In genomic region chr12:49380442-49380841, GRCm38 (mm10) we compare ENCODE assay signal across 19 mouse cellular contexts. TPM values are rescaled to one million over a fixed set of nuclear protein-coding genes. Genes with fewer than 3 reads are reported as not detected.
DNase-seq lines count a peak whose midpoint lies in the region; ATAC-seq and TF ChIP-seq lines count a peak whose summit lies in the region.
"Had no signal": no experiment of that assay in that cellular context is flagged by ENCODE, and none has a peak within 500 bp of the region (broad histone marks: within the 10 kb centered on the region; RNA-seq: fewer than 3 reads in every experiment).

No protein-coding gene starts in this region.

- no peak overlapping the region for H3K4me3 ChIP-seq in embryonic facial prominence, embryonic 10.5 days
- peak overlapping the region; percentile 83 for H3K4me3 ChIP-seq in forebrain, postnatal 0 days (ENCODE audit: low read depth, low read length)
- no peak overlapping the region for H3K4me3 ChIP-seq in limb, embryonic 10.5 days
- H3K4me3 ChIP-seq: liver, embryonic 12.5 days; lung, embryonic 15.5 days; neural tube, embryonic 13.5 days had no signal

- 2% methylated on average over 4 of the region's 4 CpGs for WGBS in embryonic facial prominence, embryonic 10.5 days
- 3% methylated on average over 4 of the region's 4 CpGs for WGBS in forebrain, postnatal 0 days
- WGBS in limb, embryonic 10.5 days, result 1% methylated on average over 4 of the region's 4 CpGs

- H3K9me3 ChIP-seq in embryonic facial prominence, embryonic 10.5 days, result no peaks in the 10 kb centered on the region
- H3K9me3 ChIP-seq in forebrain, postnatal 0 days (ENCODE audit: low read length), result no peaks in the 10 kb centered on the region
- H3K9me3 ChIP-seq in limb, embryonic 10.5 days (replicated peaks), result no peaks in the 10 kb centered on the region
- H3K9me3 ChIP-seq: liver, embryonic 12.5 days; lung, embryonic 15.5 days; neural tube, embryonic 13.5 days had no signal

- H3K9ac ChIP-seq in forebrain, postnatal 0 days, result peak overlapping the region; percentile 99
- H3K9ac ChIP-seq: liver, embryonic 12.5 days; lung, embryonic 15.5 days; neural tube, embryonic 13.5 days had no signal

- peaks cover 14% of the 10 kb centered on the region for H3K4me1 ChIP-seq in embryonic facial prominence, embryonic 10.5 days
- 0 out of 2 replicates have a peak, but pooled peaks cover 15% of the 10 kb centered on the region for H3K4me1 ChIP-seq in forebrain, postnatal 0 days (ENCODE audit: insufficient read depth)
- peaks cover 19% of the 10 kb centered on the region for H3K4me1 ChIP-seq in limb, embryonic 10.5 days

- ATAC-seq in forebrain, postnatal 0 days, result no peak
- ATAC-seq: liver, embryonic 12.5 days had no signal

- peaks cover 100% of the 10 kb centered on the region for H3K27me3 ChIP-seq in embryonic facial prominence, embryonic 10.5 days (replicated peaks; ENCODE audit: low read depth, poor library complexity, severe bottlenecking)
- H3K27me3 ChIP-seq in forebrain, postnatal 0 days (ENCODE audit: insufficient read depth, low read length), result no peaks in the 10 kb centered on the region
- H3K27me3 ChIP-seq in limb, embryonic 10.5 days (ENCODE audit: low read depth, poor library complexity, severe bottlenecking), result peaks cover 100% of the 10 kb centered on the region

- DNase-seq in layer of hippocampus, adult 9-10 months (ENCODE audit: low spot score), result peak; percentile 10
- no peak for DNase-seq in layer of hippocampus, adult 8-10 months (ENCODE audit: low spot score in 2 of 2)
- DNase-seq in brain, embryonic 14.5 days (ENCODE audit: low read depth), result peak; percentile 92
- DNase-seq in embryonic facial prominence, embryonic 10.5 days (ENCODE audit: low spot score), result peak; percentile 35
- DNase-seq in forebrain, postnatal 0 days, result peak; percentile 78
- DNase-seq in limb, embryonic 10.5 days (ENCODE audit: low spot score), result no peak
- DNase-seq in adrenal gland, adult 18-20 months (ENCODE audit: low spot score in 2 of 2), result no peak
- DNase-seq: adrenal gland, adult 8-10 months; cerebellum, adult 9-10 months; heart, postnatal 10 days; left cerebral cortex, postnatal 4 days; thymus, adult 18-20 months had no signal

- no peaks in the 10 kb centered on the region for H3K36me3 ChIP-seq in embryonic facial prominence, embryonic 10.5 days (replicated peaks)
- peaks cover 5% of the 10 kb centered on the region for H3K36me3 ChIP-seq in forebrain, postnatal 0 days (ENCODE audit: insufficient read depth)
- H3K36me3 ChIP-seq in limb, embryonic 10.5 days, result no peaks in the 10 kb centered on the region
- H3K36me3 ChIP-seq: G1E; liver, embryonic 12.5 days; lung, embryonic 15.5 days; neural tube, embryonic 13.5 days had no signal

- no peak for TF ChIP-seq POLR2A in brain, embryonic 14.5 days (IDR thresholded peaks at IDR 0.05; ENCODE audit: borderline replicate concordance, extremely low read depth, insufficient read depth, insufficient read length, poor library complexity, severe bottlenecking)

- H3K27ac ChIP-seq in embryonic facial prominence, embryonic 10.5 days (replicated peaks), result no peak overlapping the region
- H3K27ac ChIP-seq in forebrain, postnatal 0 days (ENCODE audit: low read depth, low read length), result peak overlapping the region; percentile 100
- no peak overlapping the region for H3K27ac ChIP-seq in limb, embryonic 10.5 days
- H3K27ac ChIP-seq: liver, embryonic 12.5 days; lung, embryonic 15.5 days; neural tube, embryonic 13.5 days had no signal

- H3K4me2 ChIP-seq in forebrain, postnatal 0 days (ENCODE audit: low read depth), result peak overlapping the region; percentile 70
- H3K4me2 ChIP-seq: liver, embryonic 12.5 days; lung, embryonic 15.5 days; neural tube, embryonic 13.5 days had no signal

- no peak for TF ChIP-seq CTCF in brain, embryonic 14.5 days (IDR thresholded peaks at IDR 0.05; ENCODE audit: borderline replicate concordance, extremely low read depth, insufficient read depth, insufficient read length)
- TF ChIP-seq CTCF in forebrain, postnatal 0 days (IDR thresholded peaks at IDR 0.05; ENCODE audit: low read depth), result no peak

RNA-seq across cellular contexts. Expression of gene Foxg1, which starts 2.0 kb away (rescaled TPM):
- 100 to 1,000 TPM; 124 to 133 (median 128) TPM for total RNA-seq in layer of hippocampus, adult 8-10 months (2022)
- polyA plus RNA-seq in brain, embryonic 14.5 days (2012; rRNA removed), result 76.0 and 160 TPM in 2 replicates
- 3.2 and 4.7 TPM in 2 replicates for polyA plus RNA-seq in embryonic facial prominence, embryonic 10.5 days (2016; fragmentation: Nextera tagmentation; extraction: Ambion mirVana)
- total RNA-seq in forebrain, postnatal 0 days (2014; rRNA removed), result 76.5 and 79.4 TPM in 2 replicates
- 50.8 and 53.4 TPM in 2 replicates for polyA plus RNA-seq in forebrain, postnatal 0 days (2015; fragmentation: Nextera tagmentation; extraction: Ambion mirVana)
- 0.19 TPM in 1 of 2 replicates, not detected in the other for polyA plus RNA-seq in limb, embryonic 10.5 days (2016; fragmentation: Nextera tagmentation; extraction: Ambion mirVana)
- total RNA-seq in adrenal gland, adult 18-20 months (2021), result not detected
- total RNA-seq: adrenal gland, adult 8-10 months; gastrocnemius, adult 18-20 months; monocyte, adult 5-6 weeks had no signal
- polyA plus RNA-seq: G1E; kidney, embryonic 16.5 days; liver, embryonic 12.5 days had no signal

RNA-seq across cellular contexts. Expression of gene Gm43517, which starts 4.5 kb away (rescaled TPM):
- total RNA-seq in layer of hippocampus, adult 8-10 months (2022), result 10 to 100 TPM in 3 of 4 experiments, 1 to 10 TPM in 1; 6.2 to 16.4 (median 10.8) TPM
- 1.5 and 4.7 TPM in 2 replicates for polyA plus RNA-seq in brain, embryonic 14.5 days (2012; rRNA removed)
- polyA plus RNA-seq in embryonic facial prominence, embryonic 10.5 days (2016; fragmentation: Nextera tagmentation; extraction: Ambion mirVana), result 0.11 and 0.21 TPM in 2 replicates
- total RNA-seq in forebrain, postnatal 0 days (2014; rRNA removed), result 16.1 and 16.8 TPM in 2 replicates
- 0.53 and 0.85 TPM in 2 replicates for polyA plus RNA-seq in forebrain, postnatal 0 days (2015; fragmentation: Nextera tagmentation; extraction: Ambion mirVana)
- polyA plus RNA-seq in limb, embryonic 10.5 days (2016; fragmentation: Nextera tagmentation; extraction: Ambion mirVana), result not detected in 2 replicates
- not detected for total RNA-seq in adrenal gland, adult 18-20 months (2021)
- total RNA-seq: adrenal gland, adult 8-10 months; gastrocnemius, adult 18-20 months; heart, postnatal 10 days; monocyte, adult 5-6 weeks had no signal
- polyA plus RNA-seq: G1E; kidney, embryonic 16.5 days; liver, embryonic 12.5 days; lung, embryonic 15.5 days; neural tube, embryonic 13.5 days had no signal

Comparison
In these comparisons a context has a peak if more than half of its experiments do, and no peak if none do; other contexts are left out.
1. DNase-seq: peak in layer of hippocampus, adult 9-10 months (single experiment), brain, embryonic 14.5 days (single experiment), embryonic facial prominence, embryonic 10.5 days (single experiment) and forebrain, postnatal 0 days (single experiment); none in layer of hippocampus, adult 8-10 months (0 of 2), limb, embryonic 10.5 days (single experiment) and adrenal gland, adult 18-20 months (0 of 2).